19 mouse cellular contexts compared by ENCODE assay signal in genomic region chr2:130743576-130743975, GRCm38 (mm10). TPM values are rescaled to one million over a fixed set of nuclear protein-coding genes. Genes with fewer than 3 reads are reported as not detected.
DNase-seq lines count a peak whose midpoint lies in the region; TF ChIP-seq lines count a peak whose summit lies in the region.
"Had no signal": no experiment of that assay in that cellular context is flagged by ENCODE, and none has a peak within 500 bp of the region (broad histone marks: within the 10 kb centered on the region; RNA-seq: fewer than 3 reads in every experiment).

No protein-coding gene starts in this region.

- TF ChIP-seq CTCF in layer of hippocampus, adult 2 months (conservative IDR thresholded peaks at IDR 0.05) = peak; percentile 42

- H3K4me3 ChIP-seq in layer of hippocampus, adult 2 months = no peak overlapping the region
- H3K4me3 ChIP-seq: embryonic facial prominence, embryonic 10.5 days; embryonic facial prominence, embryonic 12.5 days; forebrain, embryonic 13.5 days; forebrain, embryonic 15.5 days had no signal

- no peak for DNase-seq in layer of hippocampus, adult 2 months (ENCODE audit: low spot score in 2 of 2)
- no peak for DNase-seq in layer of hippocampus, postnatal 36 days
- peak; percentile 56 for DNase-seq in ZHBTc4 (ENCODE audit: low read depth, low spot score)
- no peak for DNase-seq in thymus, postnatal 14 days
- no peak for DNase-seq in kidney, postnatal 10 days
- DNase-seq: adrenal gland, adult 2 months; adrenal gland, postnatal 10 days; adrenal gland, postnatal 25 days; B cell, adult 2 months; cerebellum, adult 11-12 months; cerebellum, adult 2 months; cerebellum, adult 9-10 months; cerebellum, postnatal 10 days; cerebellum, postnatal 25 days; forebrain, postnatal 0 days had no signal

- H3K27ac ChIP-seq in layer of hippocampus, adult 2 months = no peak overlapping the region
- H3K27ac ChIP-seq: embryonic facial prominence, embryonic 10.5 days; embryonic facial prominence, embryonic 12.5 days; forebrain, embryonic 13.5 days; forebrain, embryonic 15.5 days had no signal

RNA-seq across cellular contexts. Expression of gene Slc4a11, which starts 46.3 kb away (rescaled TPM):
- under 1 TPM; 0.61 to 0.66 TPM for total RNA-seq in layer of hippocampus, adult 2 months (2021)
- under 1 TPM; 0.56 to 0.85 TPM for total RNA-seq in layer of hippocampus, postnatal 36 days (2021)
